Mouse (Mus musculus) MEL (cell line): ENCODE measurements around the gene Erbb2. TPM values are rescaled to one million over a fixed set of nuclear protein-coding genes. Genes with fewer than 3 reads are reported as not detected.
A peak's percentile ranks its signal among the peaks of the same experiment; 100 is the strongest.

Experiments used
- DNase-seq: peaks from one replicate; pipeline ENCODE4 v3.0.0; 2011; ENCODE audit warnings: low read depth, low spot score
- H3K27ac ChIP-seq: 2 replicates; pipeline ENCODE4 v1.5.1; 2012; ENCODE audit warnings: low read depth, mild to moderate bottlenecking, control low read depth, low read length, moderate library complexity; ENCODE audit not compliant: control insufficient read depth
- H3K27me3 ChIP-seq, 2 experiments: fragments of 150-350 bp in 1 of 2; sonication (generic) in 1 of 2; 2 replicates each; pipeline ENCODE4 v1.6.1; 2012; ENCODE audit warnings: low read length in 2 of 2, mild to moderate bottlenecking in 2 of 2, improper control_type of control experiment in 1 of 2, moderate library complexity in 1 of 2; ENCODE audit not compliant: insufficient read depth in 2 of 2, control insufficient read depth in 1 of 2
- H3K36me3 ChIP-seq, 2 experiments: 2 replicates each; pipeline ENCODE4 v1.6.1; 2012 to 2014; ENCODE audit warnings: low read length in 2 of 2, improper control_type of control experiment in 1 of 2, inconsistent platforms in 1 of 2, mild to moderate bottlenecking in 1 of 2; ENCODE audit not compliant: insufficient read depth in 2 of 2, control insufficient read depth in 1 of 2
- H3K4me1 ChIP-seq, 2 experiments: fragments of 150-350 bp in 1 of 2; sonication (generic) in 1 of 2; 2 replicates each; pipeline ENCODE4 v1.6.1; 2012; ENCODE audit warnings: low read length in 2 of 2, improper control_type of control experiment in 1 of 2, mild to moderate bottlenecking in 1 of 2; ENCODE audit not compliant: insufficient read depth in 2 of 2, control insufficient read depth in 1 of 2
- H3K4me3 ChIP-seq, 2 experiments: fragments of 150-350 bp in 1 of 2; sonication (generic) in 1 of 2; 2 replicates each; pipeline ENCODE4 v1.5.1; 2012; ENCODE audit warnings: low read depth in 2 of 2, low read length in 2 of 2, mild to moderate bottlenecking in 2 of 2, moderate library complexity in 2 of 2, control low read depth in 1 of 2, improper control_type of control experiment in 1 of 2; ENCODE audit not compliant: control insufficient read depth in 1 of 2, insufficient read depth in 1 of 2
- H3K79me2 ChIP-seq: 2 replicates; pipeline ENCODE4 v1.6.1; 2012; ENCODE audit warnings: mild to moderate bottlenecking, low read length, moderate library complexity; ENCODE audit not compliant: control insufficient read depth, poor library complexity, insufficient read depth
- H3K9ac ChIP-seq: 2 replicates; pipeline ENCODE4 v1.6.1; 2012; ENCODE audit warnings: low read depth, mild to moderate bottlenecking, control low read depth, low read length, moderate library complexity; ENCODE audit not compliant: control insufficient read depth, poor library complexity, severe bottlenecking
- H3K9me3 ChIP-seq: fragments of 150-350 bp; sonication (generic); replicated peaks from 2 replicates; pipeline ENCODE4 v1.6.1; 2012; ENCODE audit warnings: mild to moderate bottlenecking, low read length, improper control_type of control experiment, moderate library complexity; ENCODE audit not compliant: insufficient read depth
- CHD1 ChIP-seq: IDR thresholded peaks from 2 replicates; pipeline ENCODE4 v1.6.1; 2012; ENCODE audit warnings: low read depth, mild to moderate bottlenecking, inconsistent platforms, low read length, improper control_type of control experiment
- CTCF ChIP-seq, 3 experiments: IDR thresholded peaks in 2 of 3; conservative IDR thresholded peaks in 1 of 3; 2 replicates each; pipeline ENCODE4 v1.5.1; 2011 to 2012; ENCODE audit warnings: low read length in 3 of 3, low read depth in 2 of 3, mild to moderate bottlenecking in 2 of 3, improper control_type of control experiment in 1 of 3, inconsistent platforms in 1 of 3, mixed read lengths in 1 of 3, moderate library complexity in 1 of 3; ENCODE audit not compliant: control insufficient read depth in 1 of 3, insufficient read depth in 1 of 3, poor library complexity in 1 of 3, severe bottlenecking in 1 of 3
- E2F4 ChIP-seq: IDR thresholded peaks from 2 replicates; pipeline ENCODE4 v1.6.1; 2011; ENCODE audit warnings: low read depth, low read length, improper control_type of control experiment, borderline replicate concordance
- ETS1 ChIP-seq: IDR thresholded peaks from 2 replicates; pipeline ENCODE4 v1.6.1; 2012; ENCODE audit warnings: low read depth, mild to moderate bottlenecking, inconsistent platforms, low read length, improper control_type of control experiment, moderate library complexity
- GABPA ChIP-seq: IDR thresholded peaks from 2 replicates; pipeline ENCODE4 v1.6.1; 2012; ENCODE audit warnings: low read depth, mild to moderate bottlenecking, inconsistent platforms, low read length, improper control_type of control experiment, moderate library complexity
- JUND ChIP-seq: IDR thresholded peaks from 2 replicates; pipeline ENCODE4 v1.6.1; 2011; ENCODE audit warnings: low read depth, mild to moderate bottlenecking, improper control_type of control experiment, low read length
- KAT2A ChIP-seq: conservative IDR thresholded peaks from 2 replicates; pipeline ENCODE4 v1.6.1; 2012; ENCODE audit warnings: low read depth, low read length, improper control_type of control experiment, inconsistent platforms
- MAFK ChIP-seq: IDR thresholded peaks from 2 replicates; pipeline ENCODE4 v1.6.1; 2011; ENCODE audit warnings: low read depth, mild to moderate bottlenecking, low read length, improper control_type of control experiment, borderline replicate concordance
- MEF2A ChIP-seq: IDR thresholded peaks from 2 replicates; pipeline ENCODE4 v1.6.1; 2014; ENCODE audit warnings: low read depth, mild to moderate bottlenecking, inconsistent platforms, low read length, improper control_type of control experiment; ENCODE audit not compliant: poor library complexity, insufficient replicate concordance, severe bottlenecking; ENCODE audit errors: extremely low read depth
- MXI1 ChIP-seq: IDR thresholded peaks from 2 replicates; pipeline ENCODE4 v1.6.1; 2011; ENCODE audit warnings: mild to moderate bottlenecking, low read depth, low read length, improper control_type of control experiment
- MYB ChIP-seq: IDR thresholded peaks from 2 replicates; pipeline ENCODE4 v1.6.1; 2011; ENCODE audit warnings: mild to moderate bottlenecking, low read depth, low read length, improper control_type of control experiment
- MYC ChIP-seq: IDR thresholded peaks from 2 replicates; pipeline ENCODE4 v1.6.1; 2011; ENCODE audit warnings: low read depth, mild to moderate bottlenecking, low read length, improper control_type of control experiment, moderate library complexity
- POLR2A ChIP-seq, 2 experiments: IDR thresholded peaks; 2 replicates each; pipeline ENCODE4 v1.6.1; 2011 to 2012; ENCODE audit warnings: low read length in 2 of 2, mild to moderate bottlenecking in 2 of 2, control low read depth in 1 of 2, improper control_type of control experiment in 1 of 2, low read depth in 1 of 2, moderate library complexity in 1 of 2; ENCODE audit not compliant: control insufficient read depth in 1 of 2, insufficient read depth in 1 of 2, poor library complexity in 1 of 2
- RCOR1 ChIP-seq: IDR thresholded peaks from 2 replicates; pipeline ENCODE4 v1.6.1; 2012; ENCODE audit warnings: low read depth, mild to moderate bottlenecking, inconsistent platforms, low read length, improper control_type of control experiment
- TCF12 ChIP-seq: IDR thresholded peaks from 2 replicates; pipeline ENCODE4 v1.6.1; 2014; ENCODE audit warnings: low read depth, mild to moderate bottlenecking, inconsistent platforms, low read length, improper control_type of control experiment, moderate library complexity
- ZNF384 ChIP-seq: IDR thresholded peaks from 2 replicates; pipeline ENCODE4 v1.6.1; 2012; ENCODE audit warnings: low read depth, mild to moderate bottlenecking, inconsistent platforms, low read length, improper control_type of control experiment
- polyA plus RNA-seq, 2 experiments: library from polyadenylated mRNA; stranded (reverse) in 1 of 2; unstranded in 1 of 2; fragments of >175 nt in 1 of 2; fragments of >200 nt in 1 of 2; gene quantifications; 2 replicates each; pipeline versions ENCODE4 v1.2.1 to v1.2.4; 2012; ENCODE audit warnings: low replicate concordance in 2 of 2, low read depth in 1 of 2; ENCODE audit not compliant: insufficient read length in 2 of 2, insufficient read depth in 1 of 2, missing spikeins in 1 of 2
- total RNA-seq: library from RNA; depleted of rRNA; stranded (reverse); fragments of 300-350 nt; gene quantifications from 2 replicates; pipeline ENCODE4 v1.2.3, GENCODE M21; 2012

The Erbb2 gene
- total and polyA plus RNA-seq, 3 experiments: not detected

- TF ChIP-seq MEF2A: no peak
- TF ChIP-seq RCOR1: no peak
- TF ChIP-seq KAT2A: no peak
- peak; percentile 65 to 86 for TF ChIP-seq POLR2A (IDR thresholded peaks at IDR 0.05; ENCODE audit: control insufficient read depth in 1 of 2, insufficient read depth in 1 of 2, low read depth in 1 of 2, low read length in 2 of 2, poor library complexity in 1 of 2)
Observed at GRCm38 (mm10) chr11:98457367-98458120, 45.3 kb downstream of the Erbb2 start (continued).

- no peaks in the 10 kb centered on the region for H3K9me3 ChIP-seq
- H3K27me3 ChIP-seq: peaks cover 0 to 1% of the 10 kb centered on the region in 2 experiments; a peak in 2 of 4 replicates
- H3K4me3 ChIP-seq: peak overlapping the region; percentile 63 to 80
- H3K27ac ChIP-seq: no peak overlapping the region
- TF ChIP-seq JUND (no peak), MYB (no peak), TCF12 (no peak), CHD1 (no peak)
- no peak for DNase-seq
- H3K4me1 ChIP-seq: peaks cover 0 to 10% of the 10 kb centered on the region in 2 experiments; a peak in 1 of 4 replicates
- no peaks in the 10 kb centered on the region; the same call in 1 of the 2 replicates for H3K79me2 ChIP-seq
- H3K9ac ChIP-seq: peak overlapping the region; percentile 82
- peaks cover 0 to 2% of the 10 kb centered on the region in 2 experiments; a peak in 1 of 4 replicates for H3K36me3 ChIP-seq
Observed at GRCm38 (mm10) chr11:98458121-98458990, 46.1 kb downstream of the Erbb2 start.

- Histone ChIP-seq H3K79me2 (no peaks in the 10 kb centered on the region; the same call in 1 of the 2 replicates), H3K9ac (no peak overlapping the region), H3K27ac (no peak overlapping the region), H3K4me3 (no peak overlapping the region), H3K27me3 (peaks cover 0 to 1% of the 10 kb centered on the region in 2 experiments; a peak in 2 of 4 replicates), H3K9me3 (no peaks in the 10 kb centered on the region), H3K4me1 (peaks cover 0 to 10% of the 10 kb centered on the region in 2 experiments; a peak in 1 of 4 replicates), H3K36me3 (peaks cover 0 to 2% of the 10 kb centered on the region in 2 experiments; a peak in 1 of 4 replicates)
- no peak for DNase-seq
- TF ChIP-seq MAFK (no peak), MXI1 (no peak), ZNF384 (no peak), ETS1 (no peak), GABPA (no peak), CTCF (IDR thresholded peaks at IDR 0.05 in 2 of 3, conservative IDR thresholded peaks at IDR 0.05 in 1 of 3; ENCODE audit: control insufficient read depth in 1 of 3, insufficient read depth in 1 of 3, low read depth in 2 of 3, low read length in 3 of 3, poor library complexity in 1 of 3, severe bottlenecking in 1 of 3) (no peak), MYC (no peak), E2F4 (no peak), CHD1 (no peak), KAT2A (no peak)
Observed at GRCm38 (mm10) chr11:98459071-98459741, 46.9 kb downstream of the Erbb2 start.
